ENCODE assay signal across 12 mouse cellular contexts in the genomic region with DNA sequence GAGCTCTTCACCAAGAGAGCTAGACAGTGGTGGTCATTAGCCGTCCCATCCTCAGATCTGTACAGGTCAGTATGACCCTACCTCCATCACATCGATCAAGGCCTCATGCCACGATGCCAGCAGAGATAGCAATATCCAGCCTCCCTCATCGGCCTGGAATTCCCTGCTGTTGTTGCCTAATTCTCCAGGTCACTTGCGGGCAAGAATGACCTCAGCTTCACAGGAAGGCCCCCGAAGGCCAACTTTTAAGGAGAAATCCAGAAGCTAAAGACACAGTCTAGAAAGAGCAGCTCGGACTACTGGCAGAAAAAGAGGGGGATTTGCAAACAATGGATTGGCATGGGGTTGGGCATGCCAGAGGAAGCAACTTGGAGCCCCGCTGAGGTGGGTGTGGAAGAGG.
"Had no signal": no experiment of that assay in that cellular context is flagged by ENCODE, and none has a peak within 500 bp of the region (broad histone marks: within the 10 kb centered on the region; RNA-seq: fewer than 3 reads in every experiment).

No protein-coding gene starts in this region.

- H3K4me3 ChIP-seq: limb, embryonic 12.5 days; liver, embryonic 15.5 days; midbrain, embryonic 13.5 days; stomach, embryonic 15.5 days had no signal

- ATAC-seq: lung, postnatal 0 days; midbrain, embryonic 13.5 days had no signal

- H3K27ac ChIP-seq: limb, embryonic 12.5 days; liver, embryonic 15.5 days; midbrain, embryonic 13.5 days; stomach, embryonic 15.5 days had no signal

- DNase-seq: kidney, adult 2 months; kidney, postnatal 25 days; lung, adult 2 months; retina, postnatal 1 day; right cerebral cortex, postnatal 4 days; thymus, adult 2 months; thymus, postnatal 25 days had no signal
